Mouse (Mus musculus) spleen, adult 2 months (tissue): ENCODE measurements around the gene Vmn1r138. TPM values are rescaled to one million over a fixed set of nuclear protein-coding genes. Genes with fewer than 3 reads are reported as not detected.
"Not testable (repeated sequence)": the region's sequence is repeated elsewhere in the genome, so short reads cannot be mapped to it uniquely, and the experiment has no call there.

Experiments used
- DNase-seq, 2 experiments: peaks; one replicate each; pipeline versions ENCODE4 v3.0.0 to v3.0.0-alpha.2; 2012 to 2021; ENCODE audit warnings: low spot score in 2 of 2, low read depth in 1 of 2
- H3K27ac ChIP-seq: fragments of 200-500 bp; 2 replicates; pipeline ENCODE4 v1.5.1; 2012; ENCODE audit warnings: low read length, inconsistent platforms; ENCODE audit not compliant: insufficient read depth
- H3K27me3 ChIP-seq: fragments of 200-500 bp; 2 replicates; pipeline ENCODE4 v1.6.1; 2012; ENCODE audit warnings: mild to moderate bottlenecking, moderate library complexity, low read length, inconsistent platforms; ENCODE audit not compliant: control insufficient read depth, insufficient read depth
- H3K36me3 ChIP-seq: fragments of 200-500 bp; 2 replicates; pipeline ENCODE4 v1.6.1; 2012; ENCODE audit warnings: mild to moderate bottlenecking, low read length, inconsistent platforms; ENCODE audit not compliant: control insufficient read depth, insufficient read depth
- H3K4me1 ChIP-seq: fragments of 200-500 bp; 2 replicates; pipeline ENCODE4 v1.6.1; 2011; ENCODE audit warnings: inconsistent platforms; ENCODE audit not compliant: control insufficient read depth, insufficient read depth, insufficient read length
- H3K4me3 ChIP-seq: fragments of 200-500 bp; 2 replicates; pipeline ENCODE4 v1.5.1; 2011; ENCODE audit warnings: mild to moderate bottlenecking, inconsistent platforms; ENCODE audit not compliant: insufficient read depth, insufficient read length; ENCODE audit errors: extremely low read depth
- WGBS: fragments of 180-500 bp; shearing (Covaris S2); methylation state at CpG from one replicate; pipeline ENCODE4 v1.1.7; 2018; 5-methylcytosine and 5-hydroxymethylcytosine counted together
- polyA plus RNA-seq: library from polyadenylated mRNA; depleted of rRNA; stranded (reverse); fragments of >200 nt; gene quantifications from 2 replicates; pipeline ENCODE4 v1.2.3, GENCODE M21; 2012; rRNA removed

Vmn1r138 gene
- not detected in 2 replicates for polyA plus RNA-seq

- not testable (repeated sequence) for H3K27me3 ChIP-seq, H3K4me1 ChIP-seq, H3K36me3 ChIP-seq, H3K27ac ChIP-seq, H3K4me3 ChIP-seq, DNase-seq
- WGBS = no CpG with 5 or more reads among the region's 2 CpGs
Observed at GRCm38 (mm10) chr7:22028797-22029196, at the start of gene Vmn1r138. Gene Vmn1r138 (minus strand): TSS chr7:22028897.

GRCm38 (mm10) chr7:22068757-22069156 is 40.1 kb upstream of the Vmn1r138 start, which contains the start of gene Vmn1r139:
Gene Vmn1r139 (plus strand): TSS chr7:22069057.
- DNase-seq, H3K27ac ChIP-seq, H3K4me3 ChIP-seq, H3K36me3 ChIP-seq, H3K27me3 ChIP-seq, H3K4me1 ChIP-seq: not testable (repeated sequence)
- no CpG with 5 or more reads among the region's 7 CpGs for WGBS

GRCm38 (mm10) chr7:22056205-22056604 is 27.5 kb upstream of the Vmn1r138 start, which contains the start of gene Gm6176:
Gene Gm6176 (minus strand): TSS chr7:22056305.
- H3K27ac ChIP-seq, DNase-seq, H3K36me3 ChIP-seq, H3K4me3 ChIP-seq, H3K4me1 ChIP-seq, H3K27me3 ChIP-seq: not testable (repeated sequence)
- WGBS = no CpG with 5 or more reads among the region's 1 CpGs

- not testable (repeated sequence) for H3K27me3 ChIP-seq, DNase-seq, H3K4me1 ChIP-seq, H3K36me3 ChIP-seq, H3K4me3 ChIP-seq, H3K27ac ChIP-seq
- WGBS = no CpG with 5 or more reads among the region's 3 CpGs
Observed at GRCm38 (mm10) chr7:21994287-21994686, 34.4 kb downstream of the Vmn1r138 start, which contains the start of gene Vmn1r137. Gene Vmn1r137 (plus strand): TSS chr7:21994587.

Other genes starting within 250 kb of the Vmn1r138 start
- not detected in 2 replicates for gene Gm4177, start 232.2 kb downstream of the Vmn1r138 start, polyA plus RNA-seq
- not detected in 2 replicates for gene Vmn1r135, start 196.5 kb downstream of the Vmn1r138 start, polyA plus RNA-seq
- not detected in 2 replicates for gene Gm5725, start 184.6 kb downstream of the Vmn1r138 start, polyA plus RNA-seq
- gene Gm5891, start 107.6 kb downstream of the Vmn1r138 start, polyA plus RNA-seq = not detected in 2 replicates
- not detected in 2 replicates for gene Vmn1r137, start 34.3 kb downstream of the Vmn1r138 start, polyA plus RNA-seq
- gene Gm6176, start 27.4 kb upstream of the Vmn1r138 start, polyA plus RNA-seq = not detected in 2 replicates
- not detected in 2 replicates for gene Vmn1r139, start 40.2 kb upstream of the Vmn1r138 start, polyA plus RNA-seq
- gene Gm16451, start 89.3 kb upstream of the Vmn1r138 start, polyA plus RNA-seq = not detected in 2 replicates
- not detected in 2 replicates for gene Gm10666, start 105.8 kb upstream of the Vmn1r138 start, polyA plus RNA-seq
- gene Vmn1r142, start 135.1 kb upstream of the Vmn1r138 start, polyA plus RNA-seq = not detected in 2 replicates
- not detected in 2 replicates for gene Vmn1r143, start 160.5 kb upstream of the Vmn1r138 start, polyA plus RNA-seq
- gene Gm8653, start 172.4 kb upstream of the Vmn1r138 start, polyA plus RNA-seq = not detected in 2 replicates
- gene Gm8453, start 200.6 kb upstream of the Vmn1r138 start, polyA plus RNA-seq = not detected in 2 replicates